ENCODE assay signal across 9 mouse cellular contexts in genomic region chr6:54554341-54555110, GRCm38 (mm10). TPM values are rescaled to one million over a fixed set of nuclear protein-coding genes. Genes with fewer than 3 reads are reported as not detected.
DNase-seq lines count a peak whose midpoint lies in the region; ATAC-seq lines count a peak whose summit lies in the region.
"Had no signal": no experiment of that assay in that cellular context is flagged by ENCODE, and none has a peak within 500 bp of the region (broad histone marks: within the 10 kb centered on the region; RNA-seq: fewer than 3 reads in every experiment).

No protein-coding gene starts in this region.

- no peak for ATAC-seq in lung, embryonic 15.5 days (ENCODE audit: borderline replicate concordance, extremely low read depth, low FRiP score, low TSS enrichment)
- ATAC-seq in forebrain, embryonic 11.5 days (replicated peaks; ENCODE audit: low FRiP score), result peak; percentile 88
- 0 out of 2 replicates have a peak, but pooled peaks have one; percentile 51 for ATAC-seq in limb, embryonic 11.5 days (ENCODE audit: insufficient number of reproducible peaks, low FRiP score, low TSS enrichment, low read depth)

- peaks cover 19% of the 10 kb centered on the region; the same call in 1 of the 2 replicates for H3K4me1 ChIP-seq in lung, embryonic 15.5 days
- H3K4me1 ChIP-seq in forebrain, embryonic 11.5 days (replicated peaks; ENCODE audit: control insufficient read depth, insufficient read depth, low read length), result peaks cover 34% of the 10 kb centered on the region
- H3K4me1 ChIP-seq in limb, embryonic 11.5 days (ENCODE audit: control insufficient read depth, insufficient read depth, low read length), result 0 out of 2 replicates have a peak, but pooled peaks cover 2% of the 10 kb centered on the region

- H3K27me3 ChIP-seq in lung, embryonic 15.5 days, result no peaks in the 10 kb centered on the region
- no peaks in the 10 kb centered on the region for H3K27me3 ChIP-seq in forebrain, embryonic 11.5 days (ENCODE audit: control insufficient read depth, insufficient read depth, low read length)
- no peaks in the 10 kb centered on the region for H3K27me3 ChIP-seq in limb, embryonic 11.5 days (ENCODE audit: control insufficient read depth, insufficient read depth, low read length)

- no peak overlapping the region for H3K4me3 ChIP-seq in lung, embryonic 15.5 days
- H3K4me3 ChIP-seq in forebrain, embryonic 11.5 days (ENCODE audit: low read depth, low read length), result no peak overlapping the region
- no peak overlapping the region for H3K4me3 ChIP-seq in limb, embryonic 11.5 days (ENCODE audit: low read depth, low read length)
- H3K4me3 ChIP-seq: megakaryocyte, embryonic 14.5 days had no signal

- H3K9ac ChIP-seq in lung, embryonic 15.5 days, result no peak overlapping the region
- H3K9ac ChIP-seq in forebrain, embryonic 11.5 days (ENCODE audit: low read length), result peak overlapping the region; percentile 39; the same call in 1 of the 2 replicates
- H3K9ac ChIP-seq in limb, embryonic 11.5 days (ENCODE audit: low read length), result no peak overlapping the region

- DNase-seq in lung, postnatal 36 days, result no peak
- peak; percentile 88 for DNase-seq in forebrain, embryonic 11.5 days (ENCODE audit: low spot score)
- peak; percentile 57 for DNase-seq in limb, embryonic 11.5 days (ENCODE audit: low spot score)
- peak; percentile 82 for DNase-seq in retina, embryonic 14.5 days (ENCODE audit: low spot score)
- DNase-seq in natural killer cell, adult 2 months (ENCODE audit: low spot score in 2 of 2), result no peak
- no peak for DNase-seq in adrenal gland, postnatal 10 days
- DNase-seq: gastrocnemius, postnatal 10 days had no signal

- H3K4me2 ChIP-seq in lung, embryonic 15.5 days, result no peak overlapping the region
- H3K4me2 ChIP-seq in forebrain, embryonic 11.5 days (ENCODE audit: low read depth, low read length, severe bottlenecking), result peak overlapping the region; percentile 1; the same call in 1 of the 2 replicates
- H3K4me2 ChIP-seq in limb, embryonic 11.5 days (ENCODE audit: low read depth, severe bottlenecking), result no peak overlapping the region

- no peaks in the 10 kb centered on the region for H3K9me3 ChIP-seq in lung, embryonic 15.5 days
- H3K9me3 ChIP-seq in forebrain, embryonic 11.5 days (ENCODE audit: control insufficient read depth, low read length), result no peaks in the 10 kb centered on the region
- H3K9me3 ChIP-seq in limb, embryonic 11.5 days (ENCODE audit: control insufficient read depth, low read length), result no peaks in the 10 kb centered on the region; the same call in 1 of the 2 replicates
- H3K9me3 ChIP-seq: megakaryocyte, embryonic 14.5 days had no signal

- WGBS in lung, embryonic 15.5 days, result 52% methylated on average over 8 of the region's 8 CpGs
- WGBS in forebrain, embryonic 11.5 days, result 11% methylated on average over 8 of the region's 8 CpGs
- WGBS in limb, embryonic 11.5 days, result 62% methylated on average over 8 of the region's 8 CpGs

- no peaks in the 10 kb centered on the region for H3K36me3 ChIP-seq in lung, embryonic 15.5 days
- no peaks in the 10 kb centered on the region for H3K36me3 ChIP-seq in forebrain, embryonic 11.5 days (ENCODE audit: control insufficient read depth, insufficient read depth, low read length)
- H3K36me3 ChIP-seq in limb, embryonic 11.5 days (ENCODE audit: control insufficient read depth, insufficient read depth, low read length), result no peaks in the 10 kb centered on the region

- 0 out of 2 replicates have a peak overlapping the region, but pooled peaks have one; percentile 21 for H3K27ac ChIP-seq in lung, embryonic 15.5 days
- peak overlapping the region; percentile 87 for H3K27ac ChIP-seq in forebrain, embryonic 11.5 days (ENCODE audit: low read depth, low read length)
- peak overlapping the region; percentile 74 for H3K27ac ChIP-seq in limb, embryonic 11.5 days (replicated peaks; ENCODE audit: low read depth, low read length)

RNA-seq across cellular contexts. Expression of gene Scrn1, which starts 11.8 kb away (rescaled TPM):
- polyA plus RNA-seq in lung, embryonic 15.5 days (2015; fragmentation: Nextera tagmentation; extraction: Ambion mirVana), result 1.5 and 2.8 TPM in 2 replicates
- polyA plus RNA-seq in forebrain, embryonic 11.5 days (2014; fragmentation: Nextera tagmentation; extraction: Ambion mirVana), result 102 and 123 TPM in 2 replicates
- polyA plus RNA-seq in limb, embryonic 11.5 days (2014; fragmentation: Nextera tagmentation; extraction: Ambion mirVana), result 8.5 and 9.1 TPM in 2 replicates
- total RNA-seq in adrenal gland, postnatal 10 days (2021), result 10 to 100 TPM; 18.1 to 27.5 TPM

RNA-seq across cellular contexts. Expression of gene Plekha8, which starts 40.4 kb away (rescaled TPM):
- 7.0 and 7.7 TPM in 2 replicates for polyA plus RNA-seq in lung, embryonic 15.5 days (2015; fragmentation: Nextera tagmentation; extraction: Ambion mirVana)
- polyA plus RNA-seq in forebrain, embryonic 11.5 days (2014; fragmentation: Nextera tagmentation; extraction: Ambion mirVana), result 25.8 and 25.9 TPM in 2 replicates
- 26.5 and 28.8 TPM in 2 replicates for polyA plus RNA-seq in limb, embryonic 11.5 days (2014; fragmentation: Nextera tagmentation; extraction: Ambion mirVana)
- 10 to 100 TPM; 15.8 to 17.6 TPM for total RNA-seq in adrenal gland, postnatal 10 days (2021)

RNA-seq across cellular contexts. Expression of gene Fkbp14, which starts 42.6 kb away (rescaled TPM):
- 23.4 and 27.6 TPM in 2 replicates for polyA plus RNA-seq in lung, embryonic 15.5 days (2015; fragmentation: Nextera tagmentation; extraction: Ambion mirVana)
- polyA plus RNA-seq in forebrain, embryonic 11.5 days (2014; fragmentation: Nextera tagmentation; extraction: Ambion mirVana), result 15.4 and 18.8 TPM in 2 replicates
- 19.2 and 20.4 TPM in 2 replicates for polyA plus RNA-seq in limb, embryonic 11.5 days (2014; fragmentation: Nextera tagmentation; extraction: Ambion mirVana)
- 10 to 100 TPM; 19.8 to 20.7 TPM for total RNA-seq in adrenal gland, postnatal 10 days (2021)

Comparison
In these comparisons a context has a peak if more than half of its experiments do, and no peak if none do; other contexts are left out.
1. H3K27ac ChIP-seq: peak in every context shown above with its lines; median percentile 87 in forebrain, embryonic 11.5 days; 74 in limb, embryonic 11.5 days; 21 in lung, embryonic 15.5 days.
2. DNase-seq: peak in forebrain, embryonic 11.5 days (single experiment), limb, embryonic 11.5 days (single experiment) and retina, embryonic 14.5 days (single experiment); none in lung, postnatal 36 days (single experiment), natural killer cell, adult 2 months (0 of 2) and adrenal gland, postnatal 10 days (single experiment).
3. RNA of gene Scrn1, which starts 11.8 kb away (polyA plus RNA-seq): 102 to 123 TPM in forebrain, embryonic 11.5 days; 8.5 to 9.1 TPM in limb, embryonic 11.5 days and 1.5 to 2.8 TPM in lung, embryonic 15.5 days; every median in the first group is over 10 times any median in the second.